Mouse (Mus musculus) thymus, adult 2 months (tissue): ENCODE results near the gene Mtss1l.

Experiments
- CTCF ChIP-seq: fragments of 200-500 bp; IDR thresholded peaks from 2 replicates; pipeline ENCODE4 v1.5.1; 2012; ENCODE audit warnings: mild to moderate bottlenecking, control low read depth, low read length, moderate library complexity, borderline replicate concordance; ENCODE audit not compliant: control insufficient read depth, poor library complexity, insufficient read depth; ENCODE audit errors: extremely low read depth
- POLR2A ChIP-seq: fragments of 200-500 bp; IDR thresholded peaks from 2 replicates; pipeline ENCODE4 v1.6.1; 2012; ENCODE audit warnings: mild to moderate bottlenecking, low read length, control low read depth, moderate library complexity; ENCODE audit not compliant: control insufficient read depth, poor library complexity, insufficient read depth; ENCODE audit errors: extremely low read depth

DNA sequence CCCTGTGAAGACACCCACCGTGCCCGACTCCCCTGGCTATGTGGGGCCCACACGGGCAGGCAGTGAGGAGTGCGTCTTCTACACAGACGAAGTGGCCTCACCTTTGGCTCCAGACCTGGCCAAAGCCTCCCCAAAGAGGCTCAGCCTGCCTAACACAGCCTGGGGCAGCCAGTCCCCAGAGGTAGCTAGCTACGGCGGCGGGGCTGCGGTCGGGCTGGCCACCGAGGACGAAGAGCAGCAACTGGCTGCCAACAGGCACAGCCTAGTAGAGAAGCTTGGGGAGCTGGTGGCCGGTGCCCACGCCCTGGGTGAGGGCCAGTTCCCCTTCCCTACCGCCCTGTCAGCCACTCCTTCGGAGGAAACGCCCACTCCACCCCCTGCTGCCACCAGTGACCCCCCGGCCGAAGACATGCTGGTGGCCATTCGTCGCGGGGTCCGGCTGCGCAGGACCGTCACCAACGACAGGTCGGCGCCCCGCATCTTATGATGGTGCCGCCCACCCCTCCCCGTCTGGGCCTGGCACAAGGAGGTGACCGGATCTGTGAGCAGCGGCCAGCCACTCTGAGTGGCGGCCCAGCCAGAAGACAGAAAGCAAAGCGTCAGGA, 17.4 kb downstream of the Mtss1l start:
- TF ChIP-seq POLR2A: no peak
- no peak for TF ChIP-seq CTCF
